Comparison of ENCODE assay signal across 23 mouse cellular contexts in genomic region chr12:90623426-90623825, GRCm38 (mm10).
A peak's percentile ranks its signal among the peaks of the same experiment; 100 is the strongest.
DNase-seq lines count a peak whose midpoint lies in the region; ATAC-seq lines count a peak whose summit lies in the region.
"Had no signal": no experiment of that assay in that cellular context is flagged by ENCODE, and none has a peak within 500 bp of the region (broad histone marks: within the 10 kb centered on the region; RNA-seq: fewer than 3 reads in every experiment).

No protein-coding gene starts in this region.

- no peak overlapping the region for H3K27ac ChIP-seq in forebrain, embryonic 14.5 days (ENCODE audit: low read depth, low read length)
- no peak overlapping the region for H3K27ac ChIP-seq in forebrain, embryonic 13.5 days
- H3K27ac ChIP-seq: heart, adult 2 months; heart, embryonic 13.5 days; hindbrain, embryonic 13.5 days; kidney, postnatal 0 days; liver, embryonic 13.5 days; midbrain, embryonic 13.5 days had no signal

- no peak for ATAC-seq in forebrain, embryonic 14.5 days
- ATAC-seq in forebrain, embryonic 13.5 days = no peak
- ATAC-seq: inflammation-experienced regulatory T-cells, adult 6 months; midbrain, embryonic 13.5 days had no signal

- H3K4me2 ChIP-seq in forebrain, embryonic 14.5 days (ENCODE audit: low read length) = no peak overlapping the region
- no peak overlapping the region for H3K4me2 ChIP-seq in forebrain, embryonic 13.5 days
- H3K4me2 ChIP-seq: heart, embryonic 13.5 days; hindbrain, embryonic 13.5 days; liver, embryonic 13.5 days; midbrain, embryonic 13.5 days had no signal

- H3K4me1 ChIP-seq in forebrain, embryonic 14.5 days (ENCODE audit: control insufficient read depth, insufficient read depth, low read length) = no peaks in the 10 kb centered on the region
- H3K4me1 ChIP-seq in forebrain, embryonic 13.5 days = no peaks in the 10 kb centered on the region
- H3K4me1 ChIP-seq: heart, embryonic 13.5 days; hindbrain, embryonic 13.5 days; liver, embryonic 13.5 days; megakaryocyte, embryonic 14.5 days; midbrain, embryonic 13.5 days had no signal

- H3K27me3 ChIP-seq in forebrain, embryonic 14.5 days (replicated peaks; ENCODE audit: control insufficient read depth, insufficient read depth, low read length) = no peaks in the 10 kb centered on the region
- no peaks in the 10 kb centered on the region for H3K27me3 ChIP-seq in forebrain, embryonic 13.5 days
- H3K27me3 ChIP-seq: heart, embryonic 13.5 days; hindbrain, embryonic 13.5 days; liver, embryonic 13.5 days; megakaryocyte, embryonic 14.5 days; midbrain, embryonic 13.5 days had no signal

- H3K36me3 ChIP-seq in forebrain, embryonic 14.5 days (ENCODE audit: control insufficient read depth, insufficient read depth, low read length) = no peaks in the 10 kb centered on the region
- no peaks in the 10 kb centered on the region for H3K36me3 ChIP-seq in forebrain, embryonic 13.5 days (ENCODE audit: poor library complexity, severe bottlenecking)
- H3K36me3 ChIP-seq: heart, embryonic 13.5 days; hindbrain, embryonic 13.5 days; liver, embryonic 13.5 days; midbrain, embryonic 13.5 days had no signal

- H3K4me3 ChIP-seq in forebrain, embryonic 14.5 days (ENCODE audit: low read depth, low read length) = no peak overlapping the region
- no peak overlapping the region for H3K4me3 ChIP-seq in forebrain, embryonic 13.5 days
- H3K4me3 ChIP-seq: heart, adult 2 months; heart, embryonic 13.5 days; hindbrain, embryonic 13.5 days; liver, embryonic 13.5 days; megakaryocyte, embryonic 14.5 days; midbrain, embryonic 13.5 days had no signal

- peak; percentile 14 for DNase-seq in forebrain, embryonic 14.5 days (ENCODE audit: low spot score)
- peak; percentile 21 to 74 for DNase-seq in layer of hippocampus, postnatal 14 days (ENCODE audit: low spot score in 2 of 2)
- DNase-seq in layer of hippocampus, postnatal 36 days = no peak
- DNase-seq in cerebellum, adult 9-10 months = peak; percentile 86
- no peak for DNase-seq in embryo, embryonic 10.5 days (ENCODE audit: low spot score)
- DNase-seq in heart, postnatal 4 days = no peak
- no peak for DNase-seq in MN1 (ENCODE audit: low spot score)
- DNase-seq: adrenal gland, postnatal 25 days; gastrocnemius, postnatal 36 days; heart, adult 2 months; heart, postnatal 14 days; kidney, adult 18-20 months; liver, embryonic 13.5 days; lung, adult 2 months; thymus, adult 18-20 months; thymus, postnatal 4 days had no signal

- no peak overlapping the region for H3K9ac ChIP-seq in forebrain, embryonic 14.5 days (ENCODE audit: low read length)
- no peak overlapping the region for H3K9ac ChIP-seq in forebrain, embryonic 13.5 days
- H3K9ac ChIP-seq: heart, embryonic 13.5 days; hindbrain, embryonic 13.5 days; liver, embryonic 13.5 days; midbrain, embryonic 13.5 days had no signal

- WGBS in forebrain, embryonic 14.5 days = 75% methylated on average over 2 of the region's 2 CpGs
- 84% methylated on average over 2 of the region's 2 CpGs for WGBS in forebrain, embryonic 13.5 days

- H3K9me3 ChIP-seq in forebrain, embryonic 14.5 days (replicated peaks; ENCODE audit: control insufficient read depth, low read length) = no peaks in the 10 kb centered on the region
- H3K9me3 ChIP-seq in forebrain, embryonic 13.5 days (replicated peaks) = no peaks in the 10 kb centered on the region
- H3K9me3 ChIP-seq: heart, embryonic 13.5 days; hindbrain, embryonic 13.5 days; liver, embryonic 13.5 days; midbrain, embryonic 13.5 days had no signal

Comparison
In these comparisons a context has a peak if more than half of its experiments do, and no peak if none do; other contexts are left out.
1. DNase-seq: peak in forebrain, embryonic 14.5 days (single experiment), layer of hippocampus, postnatal 14 days (2 of 2) and cerebellum, adult 9-10 months (single experiment); none in layer of hippocampus, postnatal 36 days (0 of 2), embryo, embryonic 10.5 days (single experiment), heart, postnatal 4 days (single experiment) and MN1 (single experiment).